Mouse (Mus musculus): ENCODE measurements at regions not wholly inside any gene's neighbourhood (a gene's known extent, or its start where the extent isn't known, plus 50 kb on each side); places are given as distances from the start of the nearest gene placed in this dataset.
A peak's percentile ranks its signal among the peaks of the same experiment; 100 is the strongest.

GRCm38 (mm10) chr6:20290496-20290895, 924.8 kb upstream of the Kcnd2 start:
- peak; percentile 6 to 32 for DNase-seq (ENCODE audit: inconsistent age in 2 of 2, low spot score in 1 of 2)
